Mouse (Mus musculus): ENCODE results near the gene Tmem144. TPM values are rescaled to one million over a fixed set of nuclear protein-coding genes. Genes with fewer than 3 reads are reported as not detected.
"Not testable (repeated sequence)": the region's sequence is repeated elsewhere in the genome, so short reads cannot be mapped to it uniquely, and the experiment has no call there.

Tmem144 gene
- polyA plus RNA-seq, 1 experiment from 2014 or later, result 3.2 TPM

DNA sequence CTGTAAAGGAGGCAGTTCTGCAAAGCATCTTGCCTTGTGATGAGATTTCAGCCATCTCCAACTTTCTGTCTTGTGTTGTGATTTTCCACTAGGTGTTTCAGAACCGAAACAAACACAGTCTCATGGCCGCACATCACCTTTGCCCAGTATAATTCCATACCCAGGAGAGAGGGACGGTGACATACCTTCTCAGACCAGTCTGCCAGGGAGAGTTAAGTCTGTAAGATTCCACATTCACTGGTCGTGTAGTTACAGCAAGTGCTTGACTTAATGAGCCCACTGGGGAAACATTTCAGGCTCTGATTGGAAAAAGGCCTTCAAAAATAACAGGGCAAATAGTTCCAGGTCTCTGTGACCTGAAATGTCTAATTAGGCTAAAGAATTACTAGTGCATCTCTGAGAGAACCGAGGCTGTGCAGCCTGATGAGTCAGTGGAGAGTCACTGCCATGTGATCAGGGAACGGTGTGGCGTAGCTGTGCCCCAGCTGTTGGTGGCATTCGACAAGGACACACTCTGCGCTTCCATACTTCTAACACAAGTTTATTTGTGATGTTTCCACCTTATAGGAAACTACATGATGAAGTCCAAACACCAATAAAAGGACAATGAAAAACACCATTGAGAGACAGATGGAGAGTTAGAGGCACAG is 43.9 kb downstream of the Tmem144 start:
- WGBS, result 69% methylated on average over 9 of the region's 9 CpGs
- no peak overlapping the region for H3K27ac ChIP-seq (replicated peaks)
- no peaks in the 10 kb centered on the region for H3K9me3 ChIP-seq (replicated peaks)
- no peak for ATAC-seq (ENCODE audit: insufficient number of reproducible peaks, low FRiP score, low TSS enrichment, low read depth)
- H3K36me3 ChIP-seq, result no peaks in the 10 kb centered on the region
- H3K27me3 ChIP-seq, result no peaks in the 10 kb centered on the region
- no peak overlapping the region for H3K4me3 ChIP-seq (replicated peaks)
- H3K4me2 ChIP-seq (replicated peaks), result no peak overlapping the region
- H3K4me1 ChIP-seq, result no peaks in the 10 kb centered on the region
- no peak overlapping the region for H3K9ac ChIP-seq

DNA sequence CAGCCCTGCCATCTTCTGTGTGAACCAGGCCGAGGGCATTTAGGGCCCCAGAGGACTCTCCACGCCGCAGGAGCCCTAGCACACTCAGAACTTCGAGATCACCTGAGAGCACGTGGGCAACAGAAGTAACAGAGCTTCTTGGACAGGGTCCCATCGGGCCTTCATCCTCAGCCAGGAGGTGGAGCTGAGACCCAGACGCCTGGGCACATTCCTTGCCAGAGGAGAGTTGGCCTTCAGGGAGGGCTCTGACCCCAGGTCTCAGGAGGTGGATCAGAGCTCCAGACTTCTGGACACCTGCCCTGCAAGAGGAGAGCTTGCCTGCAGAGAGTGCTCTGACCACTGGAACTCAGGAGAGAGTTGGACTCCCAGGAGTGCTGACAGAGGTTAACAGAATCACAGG is 51.8 kb downstream of the Tmem144 start:
- not testable (repeated sequence) for H3K36me3 ChIP-seq; ATAC-seq (ENCODE audit: insufficient number of reproducible peaks, low FRiP score, low TSS enrichment, low read depth); H3K4me1 ChIP-seq; H3K4me2 ChIP-seq (replicated peaks); H3K9me3 ChIP-seq (replicated peaks); H3K4me3 ChIP-seq (replicated peaks); H3K9ac ChIP-seq; H3K27ac ChIP-seq (replicated peaks); H3K27me3 ChIP-seq
- WGBS, result 82% methylated on average over 7 of the region's 7 CpGs

DNA sequence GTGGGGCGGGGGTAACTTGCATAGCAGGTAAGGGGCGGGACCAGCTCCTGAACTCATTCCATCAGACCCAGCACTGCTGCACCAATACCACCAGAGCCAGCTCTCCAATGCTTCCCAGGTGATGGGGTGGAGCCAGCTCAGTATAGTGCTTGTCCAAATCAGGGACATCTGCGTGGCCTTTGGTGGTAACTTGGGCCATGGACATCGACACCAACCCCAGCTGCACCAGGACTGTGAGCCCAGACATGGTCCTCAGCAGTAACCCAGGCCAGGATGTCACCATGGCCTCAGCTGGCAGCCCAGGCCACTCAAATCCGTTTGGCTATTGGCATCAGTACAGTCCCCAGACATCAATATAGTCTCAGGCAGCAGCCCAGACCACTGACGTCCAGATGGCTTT is 60.3 kb downstream of the Tmem144 start:
- Histone ChIP-seq H3K9me3 (replicated peaks) (no peaks in the 10 kb centered on the region), H3K36me3 (no peaks in the 10 kb centered on the region), H3K27ac (replicated peaks) (no peak overlapping the region), H3K4me1 (no peaks in the 10 kb centered on the region), H3K4me3 (replicated peaks) (no peak overlapping the region), H3K27me3 (no peaks in the 10 kb centered on the region), H3K4me2 (replicated peaks) (no peak overlapping the region), H3K9ac (no peak overlapping the region)
- ATAC-seq (ENCODE audit: insufficient number of reproducible peaks, low FRiP score, low TSS enrichment, low read depth), result no peak
- 81% methylated on average over 6 of the region's 6 CpGs for WGBS

DNA sequence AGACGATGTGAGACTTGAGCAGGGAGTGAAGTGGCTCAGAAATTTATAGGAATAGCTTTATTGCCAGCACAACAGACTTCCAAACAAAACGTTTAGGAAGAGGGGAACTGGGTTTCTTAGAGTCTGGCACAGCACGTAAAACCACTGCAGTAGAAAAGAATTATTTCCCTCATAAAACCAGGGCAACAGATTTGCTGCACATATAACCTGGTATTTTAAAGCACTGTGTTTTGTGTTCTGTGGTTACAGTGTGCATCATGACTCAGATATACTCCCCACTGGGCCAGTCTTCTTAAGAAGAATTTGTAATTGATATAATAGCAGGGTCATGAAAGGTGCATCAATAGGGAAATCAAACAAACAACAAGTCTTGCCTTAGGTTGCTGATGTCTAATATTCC is 62.2 kb downstream of the Tmem144 start:
- no peak overlapping the region for H3K9ac ChIP-seq
- H3K36me3 ChIP-seq, result no peaks in the 10 kb centered on the region
- 54% methylated on average over 3 of the region's 3 CpGs for WGBS
- H3K27ac ChIP-seq (replicated peaks), result no peak overlapping the region
- H3K4me2 ChIP-seq (replicated peaks), result no peak overlapping the region
- H3K4me3 ChIP-seq (replicated peaks), result no peak overlapping the region
- ATAC-seq (ENCODE audit: insufficient number of reproducible peaks, low FRiP score, low TSS enrichment, low read depth), result no peak
- H3K4me1 ChIP-seq, result no peaks in the 10 kb centered on the region
- H3K27me3 ChIP-seq, result no peaks in the 10 kb centered on the region
- no peaks in the 10 kb centered on the region for H3K9me3 ChIP-seq (replicated peaks)

DNA sequence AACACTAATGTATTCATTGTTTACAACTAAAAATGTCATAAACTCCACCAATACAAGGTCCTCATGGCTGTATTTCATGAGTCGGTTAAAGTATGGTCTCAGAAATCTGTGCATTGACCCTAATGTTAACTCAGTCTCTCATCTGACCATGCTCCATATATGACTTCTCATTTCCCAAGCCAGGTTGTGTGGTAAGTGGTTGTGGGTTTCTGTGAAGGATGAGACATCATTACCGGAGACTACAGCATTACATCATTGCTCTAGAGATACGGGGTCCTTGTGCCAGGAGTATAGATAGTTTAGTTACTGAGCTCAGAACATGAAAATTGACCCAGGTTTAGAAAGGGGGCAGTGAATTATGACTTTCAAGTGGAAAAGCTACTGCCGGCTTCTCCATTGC is 63.0 kb downstream of the Tmem144 start:
- 75% methylated on average over 4 of the region's 4 CpGs for WGBS
- Histone ChIP-seq H3K9me3 (replicated peaks) (no peaks in the 10 kb centered on the region), H3K36me3 (no peaks in the 10 kb centered on the region), H3K4me1 (no peaks in the 10 kb centered on the region), H3K27me3 (no peaks in the 10 kb centered on the region), H3K27ac (replicated peaks) (no peak overlapping the region), H3K4me2 (replicated peaks) (no peak overlapping the region), H3K4me3 (replicated peaks) (no peak overlapping the region), H3K9ac (no peak overlapping the region)
- no peak for ATAC-seq (ENCODE audit: insufficient number of reproducible peaks, low FRiP score, low TSS enrichment, low read depth)

DNA sequence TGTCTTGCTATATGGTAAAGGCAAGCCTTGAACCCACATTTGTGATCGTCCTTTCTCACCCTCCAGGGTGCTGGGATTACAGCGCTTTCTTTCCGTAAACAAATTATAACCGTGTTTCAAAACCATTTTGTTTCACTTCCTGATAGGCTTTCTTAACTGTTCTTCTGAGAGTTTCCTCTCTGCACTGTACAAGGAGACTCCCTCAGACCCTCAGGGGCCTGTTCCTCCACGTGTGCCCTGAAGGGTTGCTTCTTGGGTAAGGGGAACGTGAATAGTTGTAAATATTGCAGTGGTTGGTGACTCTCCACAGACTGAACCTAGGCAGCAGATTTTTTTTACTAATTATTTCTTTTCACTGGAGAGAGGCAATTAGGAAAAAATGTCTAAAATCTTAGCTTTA is 63.6 kb downstream of the Tmem144 start:
- Histone ChIP-seq H3K36me3 (no peaks in the 10 kb centered on the region), H3K27me3 (no peaks in the 10 kb centered on the region), H3K27ac (replicated peaks) (no peak overlapping the region), H3K4me1 (no peaks in the 10 kb centered on the region), H3K9me3 (replicated peaks) (no peaks in the 10 kb centered on the region), H3K4me2 (replicated peaks) (no peak overlapping the region), H3K4me3 (replicated peaks) (no peak overlapping the region), H3K9ac (no peak overlapping the region)
- no peak for ATAC-seq (ENCODE audit: insufficient number of reproducible peaks, low FRiP score, low TSS enrichment, low read depth)
- 64% methylated on average over 6 of the region's 6 CpGs for WGBS

DNA sequence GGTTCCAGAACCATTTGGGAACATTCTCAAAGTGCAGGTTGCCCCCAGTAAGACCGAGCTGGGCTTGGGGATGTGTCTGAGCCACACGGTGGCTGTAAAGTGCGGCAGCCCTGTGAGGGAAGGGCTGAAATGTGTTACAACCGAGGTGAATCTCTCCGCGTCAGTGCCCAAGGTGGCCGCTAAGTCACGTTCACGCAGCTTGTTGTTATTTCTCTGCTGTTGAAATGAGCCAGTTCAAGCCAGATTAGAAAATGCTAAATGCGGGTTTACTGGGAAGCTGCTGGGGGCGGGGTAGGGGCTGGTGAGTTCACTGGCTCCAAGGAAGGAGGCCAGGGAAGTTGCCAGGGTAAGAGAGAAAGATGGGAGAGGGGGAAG is 68.2 kb downstream of the Tmem144 start:
- ATAC-seq (ENCODE audit: insufficient number of reproducible peaks, low FRiP score, low TSS enrichment, low read depth), result no peak
- H3K4me2 ChIP-seq (replicated peaks), result peak overlapping the region; percentile 34

DNA sequence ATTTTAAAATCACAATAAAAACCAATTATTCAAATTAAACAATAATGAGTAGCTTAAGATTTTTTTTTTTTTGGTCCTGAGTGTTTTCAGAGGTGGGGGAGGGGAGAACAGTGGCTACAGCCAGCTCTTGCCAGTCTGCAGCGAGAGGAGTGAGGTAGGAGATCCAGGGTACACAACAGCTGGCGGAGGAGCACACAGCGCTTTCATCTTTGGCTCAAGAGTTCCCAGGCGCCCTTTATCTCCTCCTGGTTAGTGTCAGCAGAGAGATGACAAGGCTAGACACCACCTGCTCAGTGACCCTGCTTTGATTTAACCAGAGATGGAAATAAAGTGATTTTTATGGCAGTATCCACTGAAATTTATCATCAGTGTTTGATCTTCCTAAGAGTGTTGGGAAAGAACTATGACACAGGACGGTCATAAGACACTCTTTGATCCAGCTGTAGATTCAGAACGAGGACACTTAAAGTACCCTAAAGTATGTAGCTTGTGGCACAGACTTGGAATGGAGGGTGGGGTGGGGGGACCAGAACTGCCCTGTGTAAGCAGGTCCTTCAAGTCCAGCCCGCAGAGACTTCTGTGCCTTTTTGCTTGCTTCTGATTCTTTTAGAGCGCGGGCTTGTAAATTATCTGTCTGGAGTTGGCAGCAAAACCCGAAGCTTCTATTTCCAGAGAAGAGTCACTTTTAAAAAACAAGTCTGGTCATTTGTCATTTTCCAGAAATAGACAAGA is 68.8 kb downstream of the Tmem144 start:
- H3K27me3 ChIP-seq, result no peaks in the 10 kb centered on the region
- 46% methylated on average over 10 of the region's 10 CpGs for WGBS
- H3K9ac ChIP-seq, result no peak overlapping the region
- no peaks in the 10 kb centered on the region for H3K4me1 ChIP-seq
- no peak overlapping the region for H3K27ac ChIP-seq (replicated peaks)
- peak overlapping the region; percentile 34 for H3K4me2 ChIP-seq (replicated peaks)
- no peak overlapping the region for H3K4me3 ChIP-seq (replicated peaks)
- no peaks in the 10 kb centered on the region for H3K36me3 ChIP-seq
- no peaks in the 10 kb centered on the region for H3K9me3 ChIP-seq (replicated peaks)
- ATAC-seq (ENCODE audit: insufficient number of reproducible peaks, low FRiP score, low TSS enrichment, low read depth), result no peak

More for the DNA sequence above, 68.2 kb downstream of the Tmem144 start:
- 15% methylated on average over 11 of the region's 11 CpGs for WGBS
- Histone ChIP-seq H3K27ac (replicated peaks) (no peak overlapping the region), H3K36me3 (no peaks in the 10 kb centered on the region), H3K9me3 (replicated peaks) (no peaks in the 10 kb centered on the region), H3K4me1 (no peaks in the 10 kb centered on the region), H3K4me3 (replicated peaks) (no peak overlapping the region), H3K27me3 (no peaks in the 10 kb centered on the region), H3K9ac (no peak overlapping the region)

DNA sequence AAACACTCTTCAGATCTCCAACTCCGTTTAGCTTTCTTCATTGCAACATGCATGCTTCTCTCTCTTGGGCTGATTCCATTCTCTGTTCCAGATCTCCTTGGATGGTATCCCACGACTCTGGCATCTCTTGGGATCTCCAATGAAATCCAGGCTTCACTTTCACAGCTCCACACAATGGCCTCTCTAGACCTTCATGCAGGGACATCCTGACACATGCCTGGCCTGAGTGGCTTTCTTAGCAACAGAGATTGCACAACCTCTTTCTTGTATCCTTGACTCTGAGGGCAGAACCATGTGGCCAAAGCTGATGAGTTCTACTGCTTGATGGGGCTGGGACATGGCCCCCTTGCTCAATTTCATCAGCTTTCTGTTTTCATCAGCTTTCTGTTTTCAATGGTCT is 79.9 kb downstream of the Tmem144 start:
- H3K9me3 ChIP-seq (replicated peaks), result no peaks in the 10 kb centered on the region
- no peak overlapping the region for H3K9ac ChIP-seq
- no peak overlapping the region for H3K4me3 ChIP-seq (replicated peaks)
- ATAC-seq (ENCODE audit: insufficient number of reproducible peaks, low FRiP score, low TSS enrichment, low read depth), result no peak
- no peaks in the 10 kb centered on the region for H3K36me3 ChIP-seq
- no peak overlapping the region for H3K27ac ChIP-seq (replicated peaks)
- H3K4me2 ChIP-seq (replicated peaks), result no peak overlapping the region
- WGBS, result 58% methylated on average over 2 of the region's 2 CpGs
- no peaks in the 10 kb centered on the region for H3K4me1 ChIP-seq
- no peaks in the 10 kb centered on the region for H3K27me3 ChIP-seq

Other genes starting within 250 kb of the Tmem144 start
- 31.9 and 34.8 TPM in 2 replicates for gene 4930579G24Rik, start 223.7 kb downstream of the Tmem144 start, polyA plus RNA-seq (2015; fragmentation: Nextera tagmentation; extraction: Ambion mirVana)
- gene Etfdh, start 223.3 kb downstream of the Tmem144 start, polyA plus RNA-seq (2015; fragmentation: Nextera tagmentation; extraction: Ambion mirVana), result 49.2 and 54.6 TPM in 2 replicates
- gene Rxfp1, start 114.9 kb downstream of the Tmem144 start, polyA plus RNA-seq (2015; fragmentation: Nextera tagmentation; extraction: Ambion mirVana), result 1.4 TPM in 2 replicates
- gene Fam198b, start 31.8 kb upstream of the Tmem144 start, polyA plus RNA-seq (2015; fragmentation: Nextera tagmentation; extraction: Ambion mirVana), result 15.6 and 17.2 TPM in 2 replicates

Measured in embryonic facial prominence, embryonic 15.5 days (tissue).